Mouse (Mus musculus): ENCODE results near the gene Spon1. TPM values are rescaled to one million over a fixed set of nuclear protein-coding genes. Genes with fewer than 3 reads are reported as not detected.

Gene Spon1
- total and polyA plus RNA-seq, 3 experiments = not detected

GRCm38 (mm10) chr7:113893944-113894662 is 128.3 kb downstream of the Spon1 start:
- no peak for TF ChIP-seq KAT2A (IDR thresholded peaks at IDR 0.05; ENCODE audit: insufficient replicate concordance, low read length)
- no peak for TF ChIP-seq MYC (IDR thresholded peaks at IDR 0.05; ENCODE audit: low read depth, low read length)
- no peak for TF ChIP-seq USF1 (IDR thresholded peaks at IDR 0.05; ENCODE audit: low read depth, low read length)
- TF ChIP-seq UBTF (IDR thresholded peaks at IDR 0.05; ENCODE audit: low read depth, low read length) = no peak
- no peak for TF ChIP-seq ELF1 (IDR thresholded peaks at IDR 0.05; ENCODE audit: low read depth, low read length)
- no peak for TF ChIP-seq JUN (IDR thresholded peaks at IDR 0.05; ENCODE audit: insufficient read depth, low read depth, low read length)
- TF ChIP-seq SIN3A (IDR thresholded peaks at IDR 0.05; ENCODE audit: low read length) = no peak
- no peak for TF ChIP-seq NRF1 (IDR thresholded peaks at IDR 0.05; ENCODE audit: low read depth, low read length)
- TF ChIP-seq CHD1 (IDR thresholded peaks at IDR 0.05; ENCODE audit: low read depth, low read length) = no peak
- no peak for TF ChIP-seq MAFK (IDR thresholded peaks at IDR 0.05; ENCODE audit: insufficient replicate concordance, low read length)
- no peak for TF ChIP-seq MAX (IDR thresholded peaks at IDR 0.05; ENCODE audit: low read length)
- Histone ChIP-seq H3K4me2 (ENCODE audit: insufficient read depth, low read depth, poor library complexity, severe bottlenecking) (no peak overlapping the region), H3K4me3 (replicated peaks in 1 of 3; ENCODE audit: low read depth in 2 of 3, low read length in 2 of 3, poor library complexity in 1 of 3) (no peak overlapping the region), H3K9ac (ENCODE audit: insufficient read depth, low read depth) (no peak overlapping the region), H3K79me2 (replicated peaks; ENCODE audit: control insufficient read depth, extremely low read depth, insufficient read depth, poor library complexity, severe bottlenecking) (no peaks in the 10 kb centered on the region), H3K4me1 (ENCODE audit: control insufficient read depth in 1 of 2, insufficient read depth in 2 of 2) (no peaks in the 10 kb centered on the region), H3K36me3 (replicated peaks in 1 of 2; ENCODE audit: control insufficient read depth in 1 of 2, insufficient read depth in 1 of 2, low read length in 1 of 2) (no peaks in the 10 kb centered on the region), H3K27ac (ENCODE audit: insufficient read depth, low read depth) (no peak overlapping the region), H3K27me3 (replicated peaks) (no peaks in the 10 kb centered on the region), H3K9me3 (replicated peaks; ENCODE audit: low read length) (peaks cover 16% of the 10 kb centered on the region)
- in situ Hi-C loops (cut with MboI; ENCODE audit: low pct_ligation_motif_present, low pct_unique_long_range_greater_than_20kb, low sequenced_read_pairs) (no loop called here), dilution Hi-C loops (cut with MboI; ENCODE audit: extremely low pct_ligation_motif_present, extremely low pct_unique_long_range_greater_than_20kb, low sequenced_read_pairs) (no loop called here)
- DNase-seq (ENCODE audit: extremely low read depth) = no peak

- Histone ChIP-seq H3K79me2 (replicated peaks; ENCODE audit: control insufficient read depth, extremely low read depth, insufficient read depth, poor library complexity, severe bottlenecking) (no peaks in the 10 kb centered on the region), H3K4me2 (ENCODE audit: insufficient read depth, low read depth, poor library complexity, severe bottlenecking) (no peak overlapping the region), H3K36me3 (replicated peaks in 1 of 2; ENCODE audit: control insufficient read depth in 1 of 2, insufficient read depth in 1 of 2, low read length in 1 of 2) (no peaks in the 10 kb centered on the region), H3K27me3 (replicated peaks) (no peaks in the 10 kb centered on the region), H3K9ac (ENCODE audit: insufficient read depth, low read depth) (no peak overlapping the region), H3K27ac (ENCODE audit: insufficient read depth, low read depth) (no peak overlapping the region), H3K4me1 (ENCODE audit: control insufficient read depth in 1 of 2, insufficient read depth in 2 of 2) (no peaks in the 10 kb centered on the region), H3K4me3 (replicated peaks in 1 of 3; ENCODE audit: low read depth in 2 of 3, low read length in 2 of 3, poor library complexity in 1 of 3) (no peak overlapping the region), H3K9me3 (replicated peaks; ENCODE audit: low read length) (peaks cover 16% of the 10 kb centered on the region)
- in situ Hi-C loops (cut with MboI; ENCODE audit: low pct_ligation_motif_present, low pct_unique_long_range_greater_than_20kb, low sequenced_read_pairs) (no loop called here), dilution Hi-C loops (cut with MboI; ENCODE audit: extremely low pct_ligation_motif_present, extremely low pct_unique_long_range_greater_than_20kb, low sequenced_read_pairs) (no loop called here)
- TF ChIP-seq POLR2A (IDR thresholded peaks at IDR 0.05; ENCODE audit: low read depth, low read length) = no peak
- TF ChIP-seq MAFK (IDR thresholded peaks at IDR 0.05; ENCODE audit: insufficient replicate concordance, low read length) = no peak
- TF ChIP-seq MXI1 (IDR thresholded peaks at IDR 0.05; ENCODE audit: low read depth, low read length) = no peak
- no peak for TF ChIP-seq CTCF (conservative IDR thresholded peaks at IDR 0.05 in 1 of 2, IDR thresholded peaks at IDR 0.05 in 1 of 2; ENCODE audit: low read depth in 2 of 2, low read length in 2 of 2)
- no peak for TF ChIP-seq PAX5 (IDR thresholded peaks at IDR 0.05; ENCODE audit: low read length)
- TF ChIP-seq TBP (conservative IDR thresholded peaks at IDR 0.05; ENCODE audit: low read depth, low read length) = no peak
- TF ChIP-seq MEF2A (IDR thresholded peaks at IDR 0.05; ENCODE audit: borderline replicate concordance, low read depth, low read length) = no peak
- no peak for TF ChIP-seq RAD21 (IDR thresholded peaks at IDR 0.05; ENCODE audit: low read depth, low read length)
- TF ChIP-seq ZC3H11A (IDR thresholded peaks at IDR 0.05; ENCODE audit: low read depth, low read length) = no peak
- TF ChIP-seq UBTF (IDR thresholded peaks at IDR 0.05; ENCODE audit: low read depth, low read length) = no peak
- TF ChIP-seq TCF12 (IDR thresholded peaks at IDR 0.05; ENCODE audit: low read depth, low read length) = no peak
- DNase-seq (ENCODE audit: extremely low read depth) = no peak
Observed at GRCm38 (mm10) chr7:113895266-113895665, 129.5 kb downstream of the Spon1 start.
